Mouse (Mus musculus) spleen, adult 2 months (tissue): Measurements from ENCODE around the gene Wiz. TPM values are rescaled to one million over a fixed set of nuclear protein-coding genes. Genes with fewer than 3 reads are reported as not detected.

Experiments used
- DNase-seq, 2 experiments: peaks; one replicate each; pipeline versions ENCODE4 v3.0.0 to v3.0.0-alpha.2; 2012 to 2021; ENCODE audit warnings: low spot score in 2 of 2, low read depth in 1 of 2
- H3K27ac ChIP-seq: fragments of 200-500 bp; 2 replicates; pipeline ENCODE4 v1.5.1; 2012; ENCODE audit warnings: low read length, inconsistent platforms; ENCODE audit not compliant: insufficient read depth
- H3K27me3 ChIP-seq: fragments of 200-500 bp; 2 replicates; pipeline ENCODE4 v1.6.1; 2012; ENCODE audit warnings: mild to moderate bottlenecking, moderate library complexity, low read length, inconsistent platforms; ENCODE audit not compliant: control insufficient read depth, insufficient read depth
- H3K36me3 ChIP-seq: fragments of 200-500 bp; 2 replicates; pipeline ENCODE4 v1.6.1; 2012; ENCODE audit warnings: mild to moderate bottlenecking, low read length, inconsistent platforms; ENCODE audit not compliant: control insufficient read depth, insufficient read depth
- H3K4me1 ChIP-seq: fragments of 200-500 bp; 2 replicates; pipeline ENCODE4 v1.6.1; 2011; ENCODE audit warnings: inconsistent platforms; ENCODE audit not compliant: control insufficient read depth, insufficient read depth, insufficient read length
- H3K4me3 ChIP-seq: fragments of 200-500 bp; 2 replicates; pipeline ENCODE4 v1.5.1; 2011; ENCODE audit warnings: mild to moderate bottlenecking, inconsistent platforms; ENCODE audit not compliant: insufficient read depth, insufficient read length; ENCODE audit errors: extremely low read depth
- CTCF ChIP-seq: fragments of 200-500 bp; IDR thresholded peaks from 2 replicates; pipeline ENCODE4 v1.5.1; 2011; ENCODE audit warnings: mild to moderate bottlenecking, inconsistent platforms; ENCODE audit not compliant: insufficient read depth, insufficient read length, insufficient replicate concordance; ENCODE audit errors: extremely low read depth
- POLR2A ChIP-seq: fragments of 200-500 bp; IDR thresholded peaks from 2 replicates; pipeline ENCODE4 v1.6.1; 2011; ENCODE audit warnings: low read depth, low read length, inconsistent platforms
- WGBS: fragments of 180-500 bp; shearing (Covaris S2); methylation state at CpG from one replicate; pipeline ENCODE4 v1.1.7; 2018; 5-methylcytosine and 5-hydroxymethylcytosine counted together
- polyA plus RNA-seq: library from polyadenylated mRNA; depleted of rRNA; stranded (reverse); fragments of >200 nt; gene quantifications from 2 replicates; pipeline ENCODE4 v1.2.3, GENCODE M21; 2012

The Wiz gene
- polyA plus RNA-seq, 1 experiment = 22.4 TPM

DNA sequence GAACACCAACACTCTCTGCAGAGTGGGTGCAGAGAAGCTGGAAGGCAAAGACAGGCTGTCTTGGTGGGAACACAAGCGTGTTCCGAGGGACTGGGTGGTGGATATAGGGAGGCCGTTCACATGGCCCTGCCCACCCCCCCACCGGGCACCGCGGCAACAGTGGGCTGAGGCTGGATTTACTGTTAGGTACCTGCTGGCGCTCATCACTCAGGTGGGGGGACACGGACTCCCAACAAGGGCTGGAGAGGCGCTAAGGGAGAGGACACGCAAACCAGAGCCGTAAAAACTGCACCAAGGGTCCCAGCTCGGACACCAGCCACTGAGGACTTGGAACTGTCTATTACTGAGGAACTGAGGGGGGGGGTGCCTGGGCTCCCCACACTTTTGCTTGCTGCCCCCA, 54.3 kb downstream of the Wiz start:
- Histone ChIP-seq H3K27ac (no peak overlapping the region), H3K4me1 (no peaks in the 10 kb centered on the region), H3K4me3 (no peak overlapping the region), H3K27me3 (no peaks in the 10 kb centered on the region), H3K36me3 (peaks cover 59% of the 10 kb centered on the region)
- 97% methylated on average over 12 of the region's 12 CpGs for WGBS
- no peak for DNase-seq
- TF ChIP-seq CTCF (no peak), POLR2A (no peak)

DNA sequence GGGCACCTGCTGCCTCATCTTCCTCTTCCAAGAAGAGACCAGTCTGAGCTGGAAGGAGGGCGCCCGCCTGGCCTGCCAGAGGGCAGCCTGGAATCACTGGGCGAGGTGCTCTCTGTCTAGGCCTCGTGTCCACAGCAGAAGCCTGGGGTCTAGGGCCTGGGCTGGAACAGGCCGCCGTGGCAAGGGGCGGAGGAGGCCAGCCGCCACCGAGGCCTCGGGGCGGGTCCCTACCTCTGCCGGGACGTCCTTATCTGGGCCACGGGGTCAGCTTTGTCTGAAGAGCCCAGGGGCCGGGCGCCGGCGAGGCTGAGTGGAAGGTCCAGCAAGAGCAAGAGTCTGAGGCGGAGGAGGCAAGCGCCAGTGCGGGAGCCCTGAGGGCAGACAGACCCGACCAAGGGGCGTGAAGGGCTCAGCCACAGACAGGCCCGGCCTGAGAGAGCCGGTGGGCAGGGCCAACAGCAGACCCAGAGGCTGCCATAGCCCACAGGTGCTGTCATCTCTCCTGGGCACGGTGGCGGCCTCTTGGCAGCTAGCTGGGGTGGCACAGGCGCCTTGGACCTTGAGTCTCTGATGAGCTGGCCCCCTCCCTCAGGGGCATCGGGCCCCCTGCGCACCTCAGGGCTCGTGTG, 55.5 kb downstream of the Wiz start:
- Histone ChIP-seq H3K27ac (no peak overlapping the region), H3K4me1 (no peaks in the 10 kb centered on the region), H3K27me3 (no peaks in the 10 kb centered on the region), H3K36me3 (peaks cover 58% of the 10 kb centered on the region), H3K4me3 (no peak overlapping the region)
- no peak for TF ChIP-seq CTCF
- TF ChIP-seq POLR2A = no peak
- 92% methylated on average over 31 of the region's 31 CpGs for WGBS
- DNase-seq = no peak

DNA sequence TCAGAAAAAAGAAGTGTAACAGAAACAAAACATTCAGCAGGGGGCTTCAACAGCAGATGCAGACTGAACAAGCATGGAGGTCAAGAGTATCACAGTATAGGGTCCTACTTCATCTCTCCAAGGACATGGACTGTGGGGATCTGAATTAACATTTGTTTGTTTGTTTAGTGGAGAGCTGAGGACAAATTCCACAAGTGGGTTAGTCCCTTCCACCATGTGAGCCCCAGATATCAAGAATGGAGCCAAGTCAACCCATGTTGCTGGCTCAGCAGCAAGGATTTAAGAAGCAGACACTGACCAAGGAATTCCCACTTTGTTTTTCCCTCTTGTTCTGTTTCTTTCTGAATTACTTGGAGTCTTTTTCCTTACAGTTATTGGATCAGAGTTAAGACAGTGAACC, 61.7 kb downstream of the Wiz start:
- Histone ChIP-seq H3K4me1 (no peaks in the 10 kb centered on the region), H3K4me3 (no peak overlapping the region), H3K27me3 (no peaks in the 10 kb centered on the region), H3K27ac (no peak overlapping the region), H3K36me3 (peaks cover 21% of the 10 kb centered on the region)
- TF ChIP-seq POLR2A (no peak), CTCF (no peak)
- no peak for DNase-seq

DNA sequence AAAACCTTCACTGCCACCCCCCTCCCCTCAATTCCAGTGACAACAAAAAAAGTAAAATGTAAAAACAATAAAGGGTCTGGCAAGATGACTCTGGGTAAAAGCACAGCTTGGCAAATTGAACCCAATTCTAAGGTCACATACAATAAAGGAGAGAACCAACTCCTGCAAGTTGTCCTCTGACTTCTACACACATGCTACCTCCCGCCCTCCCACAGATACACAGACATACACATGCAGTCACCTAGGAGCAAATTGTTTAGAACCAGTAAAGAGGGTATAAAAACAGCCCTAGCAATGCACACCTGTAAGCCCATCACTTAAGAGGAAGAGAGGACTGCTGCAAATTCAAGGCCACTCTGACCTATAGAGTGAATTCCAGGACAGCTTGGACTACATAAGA, 66.4 kb downstream of the Wiz start:
- no peak overlapping the region for H3K27ac ChIP-seq
- H3K4me1 ChIP-seq = peaks cover 5% of the 10 kb centered on the region; the same call in 1 of the 2 replicates
- TF ChIP-seq CTCF = no peak
- no peak for TF ChIP-seq POLR2A
- no peak for DNase-seq
- H3K27me3 ChIP-seq = no peaks in the 10 kb centered on the region
- H3K36me3 ChIP-seq = peaks cover 11% of the 10 kb centered on the region
- no peak overlapping the region for H3K4me3 ChIP-seq
- 93% methylated on average over 1 of the region's 1 CpGs for WGBS

DNA sequence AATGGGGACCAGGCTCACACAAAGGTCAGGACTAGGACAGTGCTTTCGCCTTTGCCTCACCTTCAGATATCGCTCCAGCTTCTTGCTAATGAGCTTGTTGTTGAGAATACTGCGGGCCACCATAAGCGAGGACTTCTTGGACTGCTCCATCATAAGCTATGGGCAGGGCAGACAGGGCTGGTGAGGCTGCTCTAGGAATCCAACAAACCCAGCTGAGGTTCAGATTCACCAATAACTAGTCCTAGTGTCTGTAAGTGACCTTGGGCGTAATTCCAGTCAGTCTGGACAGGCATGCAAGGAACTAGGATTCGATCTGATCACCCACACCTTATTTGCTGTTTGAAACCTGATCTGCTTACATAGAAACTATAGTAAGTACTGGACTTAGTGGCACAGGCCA, 67.4 kb downstream of the Wiz start:
- H3K27me3 ChIP-seq = no peaks in the 10 kb centered on the region
- H3K27ac ChIP-seq = peak overlapping the region; percentile 87; the same call in 1 of the 2 replicates
- H3K4me3 ChIP-seq = peak overlapping the region; percentile 79
- TF ChIP-seq POLR2A = no peak
- no peak for TF ChIP-seq CTCF
- 35% methylated on average over 6 of the region's 6 CpGs for WGBS
- H3K4me1 ChIP-seq = peaks cover 5% of the 10 kb centered on the region; the same call in 1 of the 2 replicates
- H3K36me3 ChIP-seq = peaks cover 14% of the 10 kb centered on the region
- DNase-seq = no peak

DNA sequence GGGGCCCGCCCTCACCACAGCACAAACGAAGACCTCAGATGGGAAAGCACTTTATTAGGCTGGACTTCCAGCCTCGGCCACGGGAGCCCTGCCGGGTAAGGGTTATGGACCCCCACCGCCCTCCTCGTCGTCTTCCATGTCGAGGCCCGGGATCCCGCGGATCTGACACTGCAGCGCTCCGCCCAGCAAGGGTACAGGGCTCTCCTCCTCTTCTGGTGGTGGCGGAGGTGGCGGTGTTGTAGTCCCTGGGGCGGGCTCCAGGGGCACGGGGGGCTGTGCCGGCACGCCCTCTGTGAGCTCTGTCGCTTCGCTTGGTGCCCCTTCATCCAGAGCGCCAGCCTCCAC, 67.9 kb downstream of the Wiz start:
- H3K4me1 ChIP-seq = peaks cover 5% of the 10 kb centered on the region; the same call in 1 of the 2 replicates
- H3K27ac ChIP-seq = peak overlapping the region; percentile 87
- TF ChIP-seq POLR2A (no peak), CTCF (peak; percentile 6; the same call in 1 of the 2 replicates)
- DNase-seq = no peak
- peak overlapping the region; percentile 79 for H3K4me3 ChIP-seq
- under 1% methylated on average over 23 of the region's 23 CpGs for WGBS
- H3K36me3 ChIP-seq = peaks cover 16% of the 10 kb centered on the region
- H3K27me3 ChIP-seq = no peaks in the 10 kb centered on the region

DNA sequence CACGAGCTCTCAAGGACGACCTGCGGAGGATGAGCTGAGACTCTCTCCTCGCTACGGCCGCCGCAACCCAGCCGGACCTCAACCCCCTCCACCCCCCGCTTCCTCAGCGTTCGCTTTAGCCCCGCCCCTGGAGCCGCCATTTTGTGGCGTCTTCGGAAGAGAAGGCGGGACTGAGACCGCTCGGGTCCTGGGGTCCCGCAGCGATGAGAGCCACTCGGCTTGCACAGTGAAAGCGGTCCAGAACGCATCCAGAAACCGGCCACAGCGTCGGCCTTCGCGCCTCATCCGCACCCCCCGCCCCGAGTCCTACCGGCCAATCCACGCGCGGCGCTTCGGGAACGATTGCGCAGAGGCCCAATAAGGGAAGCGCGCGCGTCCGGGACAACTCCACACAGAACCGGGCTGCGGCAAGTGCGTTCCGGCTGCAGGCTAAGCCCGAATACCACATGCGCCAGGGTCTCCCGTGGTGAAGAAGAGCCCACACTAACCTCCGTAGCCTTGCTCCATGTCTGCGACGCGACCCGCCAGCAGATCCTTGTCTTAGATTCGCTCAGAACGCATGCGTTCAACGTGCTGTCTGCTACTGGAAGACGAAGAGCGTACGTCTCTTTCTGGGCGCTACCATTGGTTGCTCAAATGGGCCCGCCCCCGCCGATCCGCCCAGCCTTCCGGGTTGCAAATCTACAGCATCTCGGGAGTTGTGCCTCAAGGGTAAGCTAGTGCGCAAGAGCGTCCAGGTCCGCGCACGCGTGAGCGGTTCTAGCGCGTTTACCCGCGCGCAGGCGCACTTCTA, 68.4 kb downstream of the Wiz start, which contains the start of gene Akap8:
TSS of gene Akap8 (minus strand) at position 642 of the 793 bp plus-strand sequence.
- peaks cover 19% of the 10 kb centered on the region for H3K36me3 ChIP-seq
- peaks cover 5% of the 10 kb centered on the region; the same call in 1 of the 2 replicates for H3K4me1 ChIP-seq
- H3K27ac ChIP-seq = peak within 1 kb of the TSS; percentile 95
- peak within 1 kb of the TSS; percentile 96 for H3K4me3 ChIP-seq
- DNase-seq = peak; percentile 97
- TF ChIP-seq CTCF (no peak), POLR2A (peak; percentile 94)
- H3K27me3 ChIP-seq = no peaks in the 10 kb centered on the region
- WGBS = under 1% methylated on average over 83 of the region's 83 CpGs
